Mouse (Mus musculus) myocyte (in vitro differentiated cells): ENCODE results near the gene Shroom3. TPM values are rescaled to one million over a fixed set of nuclear protein-coding genes. Genes with fewer than 3 reads are reported as not detected.

Experiments used
- H3K27me3 ChIP-seq: one replicate; pipeline ENCODE4 v1.6.1; 2011; ENCODE audit not compliant: control insufficient read depth, insufficient read depth, insufficient read length
- H3K36me3 ChIP-seq: one replicate; pipeline ENCODE4 v1.6.1; 2011; ENCODE audit not compliant: control insufficient read depth, insufficient read depth
- H3K4me2 ChIP-seq: one replicate; pipeline ENCODE4 v1.6.1; 2011; ENCODE audit warnings: low read depth, control low read depth
- H3K4me3 ChIP-seq: one replicate; pipeline ENCODE4 v1.5.1; 2011; ENCODE audit warnings: mild to moderate bottlenecking, control low read depth, moderate library complexity
- H3K79me2 ChIP-seq: one replicate; pipeline ENCODE4 v1.6.1; 2011; ENCODE audit not compliant: control insufficient read depth, insufficient read depth
- H3ac ChIP-seq: one replicate; pipeline ENCODE4 v1.6.1; 2011; ENCODE audit not compliant: control insufficient read depth, insufficient read length
- CEBPB ChIP-seq: IDR thresholded peaks from 2 replicates; pipeline ENCODE4 v1.6.1; 2011; ENCODE audit warnings: mild to moderate bottlenecking, moderate library complexity; ENCODE audit not compliant: poor library complexity, insufficient read depth, severe bottlenecking
- E2F4 ChIP-seq: IDR thresholded peaks from one replicate; pipeline ENCODE4 v1.6.1; 2011; ENCODE audit warnings: mild to moderate bottlenecking, control low read depth, moderate library complexity; ENCODE audit not compliant: insufficient read depth
- MAX ChIP-seq: IDR thresholded peaks from one replicate; pipeline ENCODE4 v1.6.1; 2011; ENCODE audit warnings: low read depth, mild to moderate bottlenecking, control low read depth
- MYOD1 ChIP-seq, 3 experiments: IDR thresholded peaks; one replicate each; pipeline ENCODE4 v1.6.1; 2011; ENCODE audit warnings: control low read depth in 2 of 3, low read depth in 2 of 3, mild to moderate bottlenecking in 2 of 3, moderate library complexity in 1 of 3; ENCODE audit not compliant: insufficient read length in 2 of 3, control insufficient read depth in 1 of 3
- MYOG ChIP-seq, 3 experiments: IDR thresholded peaks; one replicate each; pipeline ENCODE4 v1.6.1; 2011; ENCODE audit warnings: control low read depth in 2 of 3, low read depth in 2 of 3, mild to moderate bottlenecking in 2 of 3; ENCODE audit not compliant: insufficient read length in 2 of 3, control insufficient read depth in 1 of 3, insufficient read depth in 1 of 3
- POLR2A ChIP-seq: IDR thresholded peaks from one replicate; pipeline ENCODE4 v1.6.1; 2011; ENCODE audit warnings: low read depth, mild to moderate bottlenecking, control low read depth, moderate library complexity; ENCODE audit not compliant: insufficient read length
- POLR2AphosphoS2 ChIP-seq: IDR thresholded peaks from one replicate; pipeline ENCODE4 v1.6.1; 2011; ENCODE audit warnings: low read depth, control low read depth; ENCODE audit not compliant: insufficient read length
- REST ChIP-seq: IDR thresholded peaks from one replicate; pipeline ENCODE4 v1.6.1; 2011; ENCODE audit warnings: mild to moderate bottlenecking, control low read depth, moderate library complexity; ENCODE audit not compliant: insufficient read depth, insufficient read length
- SRF ChIP-seq: IDR thresholded peaks from one replicate; pipeline ENCODE4 v1.6.1; 2011; ENCODE audit warnings: low read depth; ENCODE audit not compliant: control insufficient read depth, insufficient read length
- TCF12 ChIP-seq: IDR thresholded peaks from one replicate; pipeline ENCODE4 v1.6.1; 2011; ENCODE audit warnings: mild to moderate bottlenecking, control low read depth; ENCODE audit not compliant: poor library complexity, insufficient read depth, severe bottlenecking
- TCF3 ChIP-seq: IDR thresholded peaks from one replicate; pipeline ENCODE4 v1.6.1; 2011; ENCODE audit warnings: low read depth, control low read depth; ENCODE audit not compliant: insufficient read length
- USF1 ChIP-seq: IDR thresholded peaks from one replicate; pipeline ENCODE4 v1.6.1; 2011; ENCODE audit warnings: low read depth, mild to moderate bottlenecking, control low read depth, moderate library complexity
- polyA plus RNA-seq: library from polyadenylated mRNA; unstranded; fragments of >200 nt; fragmentation: generic; extraction: Trizol; gene quantifications from one replicate; pipeline ENCODE4 v1.2.1, GENCODE M21; 2012; ENCODE audit warnings: missing spikeins

Shroom3 gene
- polyA plus RNA-seq, 1 experiment: 7.1 TPM

- Histone ChIP-seq H3K4me3 (no peak overlapping the region), H3K27me3 (no peaks in the 10 kb centered on the region), H3K36me3 (no peaks in the 10 kb centered on the region), H3K79me2 (no peaks in the 10 kb centered on the region), H3ac (no peak overlapping the region), H3K4me2 (no peak overlapping the region)
- no peak for TF ChIP-seq REST
- no peak for TF ChIP-seq MYOD1 (IDR thresholded peaks at IDR 0.05; ENCODE audit: control insufficient read depth in 1 of 3, insufficient read length in 2 of 3, low read depth in 2 of 3)
- TF ChIP-seq POLR2AphosphoS2: no peak
- TF ChIP-seq USF1: no peak
- TF ChIP-seq TCF12: no peak
- no peak for TF ChIP-seq MAX
- TF ChIP-seq CEBPB: no peak
- TF ChIP-seq SRF: no peak
- no peak for TF ChIP-seq TCF3
- no peak for TF ChIP-seq MYOG (IDR thresholded peaks at IDR 0.05; ENCODE audit: control insufficient read depth in 1 of 3, insufficient read depth in 1 of 3, insufficient read length in 2 of 3, low read depth in 2 of 3)
- no peak for TF ChIP-seq E2F4
- no peak for TF ChIP-seq POLR2A
Observed at GRCm38 (mm10) chr5:92773821-92774220, 90.6 kb downstream of the Shroom3 start.

GRCm38 (mm10) chr5:92774419-92774818 is 91.2 kb downstream of the Shroom3 start:
- Histone ChIP-seq H3K27me3 (no peaks in the 10 kb centered on the region), H3K79me2 (no peaks in the 10 kb centered on the region), H3ac (no peak overlapping the region), H3K4me3 (no peak overlapping the region), H3K36me3 (no peaks in the 10 kb centered on the region), H3K4me2 (no peak overlapping the region)
- TF ChIP-seq CEBPB (no peak), POLR2A (no peak), MAX (no peak), TCF3 (no peak), MYOG (IDR thresholded peaks at IDR 0.05; ENCODE audit: control insufficient read depth in 1 of 3, insufficient read depth in 1 of 3, insufficient read length in 2 of 3, low read depth in 2 of 3) (no peak), REST (no peak), TCF12 (no peak), USF1 (no peak), E2F4 (no peak), POLR2AphosphoS2 (no peak), SRF (no peak)

- TF ChIP-seq MYOD1 (IDR thresholded peaks at IDR 0.05; ENCODE audit: control insufficient read depth in 1 of 3, insufficient read length in 2 of 3, low read depth in 2 of 3) (no peak), MAX (no peak), TCF3 (no peak), TCF12 (no peak), E2F4 (no peak), CEBPB (no peak), SRF (no peak), POLR2A (no peak), POLR2AphosphoS2 (no peak), MYOG (IDR thresholded peaks at IDR 0.05; ENCODE audit: control insufficient read depth in 1 of 3, insufficient read depth in 1 of 3, insufficient read length in 2 of 3, low read depth in 2 of 3) (no peak), REST (no peak), USF1 (no peak)
Observed at GRCm38 (mm10) chr5:92774893-92775292, 91.7 kb downstream of the Shroom3 start.

GRCm38 (mm10) chr5:92778395-92778794 is 95.2 kb downstream of the Shroom3 start:
- H3K4me3 ChIP-seq: no peak overlapping the region
- TF ChIP-seq CEBPB (no peak), MYOD1 (IDR thresholded peaks at IDR 0.05; ENCODE audit: control insufficient read depth in 1 of 3, insufficient read length in 2 of 3, low read depth in 2 of 3) (no peak), TCF3 (no peak), SRF (no peak), POLR2AphosphoS2 (no peak), TCF12 (no peak), USF1 (no peak), MAX (no peak), E2F4 (no peak), REST (no peak), POLR2A (no peak), MYOG (IDR thresholded peaks at IDR 0.05; ENCODE audit: control insufficient read depth in 1 of 3, insufficient read depth in 1 of 3, insufficient read length in 2 of 3, low read depth in 2 of 3) (no peak)
- no peaks in the 10 kb centered on the region for H3K27me3 ChIP-seq
- no peak overlapping the region for H3K4me2 ChIP-seq
- H3K36me3 ChIP-seq: no peaks in the 10 kb centered on the region
- H3ac ChIP-seq: no peak overlapping the region
- no peaks in the 10 kb centered on the region for H3K79me2 ChIP-seq

More at GRCm38 (mm10) chr5:92774893-92775292, 91.7 kb downstream of the Shroom3 start:
- H3ac ChIP-seq: no peak overlapping the region
- no peaks in the 10 kb centered on the region for H3K79me2 ChIP-seq
- H3K27me3 ChIP-seq: no peaks in the 10 kb centered on the region
- no peak overlapping the region for H3K4me3 ChIP-seq
- no peak overlapping the region for H3K4me2 ChIP-seq
- no peaks in the 10 kb centered on the region for H3K36me3 ChIP-seq

GRCm38 (mm10) chr5:92781082-92781481 is 97.8 kb downstream of the Shroom3 start:
- H3K27me3 ChIP-seq: no peaks in the 10 kb centered on the region
- H3K4me3 ChIP-seq: no peak overlapping the region
- no peak overlapping the region for H3ac ChIP-seq
- no peaks in the 10 kb centered on the region for H3K36me3 ChIP-seq
- TF ChIP-seq TCF12: no peak
- TF ChIP-seq POLR2A: no peak
- TF ChIP-seq TCF3: no peak
- TF ChIP-seq MYOD1 (IDR thresholded peaks at IDR 0.05; ENCODE audit: control insufficient read depth in 1 of 3, insufficient read length in 2 of 3, low read depth in 2 of 3): no peak
- no peak for TF ChIP-seq E2F4
- no peak for TF ChIP-seq REST
- TF ChIP-seq SRF: no peak
- no peak for TF ChIP-seq MAX
- TF ChIP-seq POLR2AphosphoS2: no peak
- no peak for TF ChIP-seq MYOG (IDR thresholded peaks at IDR 0.05; ENCODE audit: control insufficient read depth in 1 of 3, insufficient read depth in 1 of 3, insufficient read length in 2 of 3, low read depth in 2 of 3)
- no peak for TF ChIP-seq CEBPB
- no peak for TF ChIP-seq USF1
- H3K79me2 ChIP-seq: no peaks in the 10 kb centered on the region
- no peak overlapping the region for H3K4me2 ChIP-seq
